Mouse (Mus musculus) neural tube, embryonic 15.5 days (tissue): ENCODE measurements around the gene Alpk1. TPM values are rescaled to one million over a fixed set of nuclear protein-coding genes. Genes with fewer than 3 reads are reported as not detected.
A peak's percentile ranks its signal among the peaks of the same experiment; 100 is the strongest.

Experiments used
- ATAC-seq: fragments of 200-750 bp; cut with Nextera tagmentation; 2 replicates; pipeline ENCODE4 v1.8.0; 2017; ENCODE audit warnings: mild to moderate bottlenecking, moderate TSS enrichment, moderate library complexity; ENCODE audit not compliant: low FRiP score
- H3K27ac ChIP-seq: fragments of 300-500 bp; sonication (generic); replicated peaks from 2 replicates; pipeline ENCODE4 v1.5.1; 2015; ENCODE audit warnings: mild to moderate bottlenecking, inconsistent platforms
- H3K27me3 ChIP-seq: fragments of 300-500 bp; sonication (generic); replicated peaks from 2 replicates; pipeline ENCODE4 v1.6.1; 2015; ENCODE audit warnings: inconsistent platforms
- H3K36me3 ChIP-seq: fragments of 300-500 bp; sonication (generic); 2 replicates; pipeline ENCODE4 v1.6.1; 2015; ENCODE audit warnings: inconsistent platforms
- H3K4me1 ChIP-seq: fragments of 300-500 bp; sonication (generic); 2 replicates; pipeline ENCODE4 v1.6.1; 2015; ENCODE audit warnings: inconsistent platforms
- H3K4me2 ChIP-seq: fragments of 300-500 bp; sonication (generic); 2 replicates; pipeline ENCODE4 v1.6.1; 2015; ENCODE audit warnings: inconsistent platforms, mild to moderate bottlenecking, moderate library complexity
- H3K4me3 ChIP-seq: fragments of 300-500 bp; sonication (generic); replicated peaks from 2 replicates; pipeline ENCODE4 v1.5.1; 2015; ENCODE audit warnings: mild to moderate bottlenecking, inconsistent platforms
- H3K9ac ChIP-seq: fragments of 300-500 bp; sonication (generic); replicated peaks from 2 replicates; pipeline ENCODE4 v1.6.1; 2015; ENCODE audit warnings: mild to moderate bottlenecking, inconsistent platforms
- H3K9me3 ChIP-seq: fragments of 300-500 bp; sonication (generic); replicated peaks from 2 replicates; pipeline ENCODE4 v1.6.1; 2016; ENCODE audit warnings: inconsistent platforms
- WGBS: fragments of 180-500 bp; shearing (Covaris S2); methylation state at CpG from one replicate; pipeline ENCODE4 v1.1.7; 2015; ENCODE audit warnings: mixed read lengths; 5-methylcytosine and 5-hydroxymethylcytosine counted together
- polyA plus RNA-seq: library from polyadenylated mRNA; unstranded; fragments of >200 nt; fragmentation: Nextera tagmentation; extraction: Ambion mirVana; gene quantifications from 2 replicates; pipeline ENCODE4 v1.2.1, GENCODE M21; 2015

The Alpk1 gene
- polyA plus RNA-seq, 1 experiment from 2014 or later, result 0.61 TPM

DNA sequence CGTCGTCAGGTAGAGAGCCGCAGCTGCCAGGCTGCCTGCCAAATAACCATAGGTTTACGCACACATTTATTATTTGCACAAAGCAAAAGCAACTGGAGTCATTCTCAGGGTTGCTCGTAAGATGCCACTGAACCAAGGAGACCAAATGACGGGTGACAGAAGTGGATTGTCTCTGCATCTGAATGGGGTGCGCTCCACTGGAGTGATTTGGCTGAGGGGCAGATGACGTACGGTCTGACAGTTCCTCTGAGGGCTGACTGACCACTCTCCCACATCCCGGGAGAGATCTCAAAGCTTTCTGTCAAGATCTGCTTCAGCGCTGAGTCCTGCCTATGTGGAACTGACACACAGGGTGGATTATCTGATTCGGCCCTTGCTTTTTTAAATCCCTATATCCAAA lies 24.7 kb upstream of the Alpk1 start:
- Histone ChIP-seq H3K27ac (no peak overlapping the region), H3K9me3 (no peaks in the 10 kb centered on the region)
- WGBS, result 70% methylated on average over 12 of the region's 12 CpGs

GRCm38 (mm10) chr3:127804439-127804838 lies 24.1 kb upstream of the Alpk1 start:
- Histone ChIP-seq H3K4me2 (no peak overlapping the region), H3K4me1 (no peaks in the 10 kb centered on the region), H3K36me3 (peaks cover 26% of the 10 kb centered on the region), H3K9me3 (no peaks in the 10 kb centered on the region), H3K27ac (no peak overlapping the region), H3K9ac (no peak overlapping the region), H3K4me3 (no peak overlapping the region), H3K27me3 (no peaks in the 10 kb centered on the region)
- WGBS, result 93% methylated on average over 4 of the region's 4 CpGs
- no peak for ATAC-seq

More for the DNA sequence above, 24.7 kb upstream of the Alpk1 start:
- no peak for ATAC-seq
- Histone ChIP-seq H3K36me3 (peaks cover 31% of the 10 kb centered on the region), H3K4me3 (no peak overlapping the region), H3K9ac (no peak overlapping the region), H3K27me3 (no peaks in the 10 kb centered on the region), H3K4me2 (no peak overlapping the region), H3K4me1 (no peaks in the 10 kb centered on the region)

DNA sequence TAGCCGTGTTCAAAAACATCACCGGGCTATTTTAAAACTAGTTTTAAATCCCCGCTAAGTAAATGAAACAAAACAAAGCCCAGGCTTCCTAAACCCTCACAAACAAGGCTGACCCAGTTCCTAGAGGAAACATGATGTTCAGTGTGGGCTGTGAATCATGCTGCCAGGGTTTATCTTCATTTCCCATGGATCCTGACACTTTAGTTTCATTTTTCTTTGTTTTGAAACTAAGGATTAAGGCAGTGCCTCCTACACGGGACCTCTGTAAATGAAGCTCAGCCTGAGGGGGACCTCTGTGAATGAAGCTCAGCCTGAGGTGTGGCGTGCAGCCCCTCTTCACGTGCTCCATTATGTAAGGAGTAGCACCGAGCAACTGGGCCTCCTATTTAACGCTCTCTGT lies 22.5 kb upstream of the Alpk1 start:
- H3K4me2 ChIP-seq, result no peak overlapping the region

DNA sequence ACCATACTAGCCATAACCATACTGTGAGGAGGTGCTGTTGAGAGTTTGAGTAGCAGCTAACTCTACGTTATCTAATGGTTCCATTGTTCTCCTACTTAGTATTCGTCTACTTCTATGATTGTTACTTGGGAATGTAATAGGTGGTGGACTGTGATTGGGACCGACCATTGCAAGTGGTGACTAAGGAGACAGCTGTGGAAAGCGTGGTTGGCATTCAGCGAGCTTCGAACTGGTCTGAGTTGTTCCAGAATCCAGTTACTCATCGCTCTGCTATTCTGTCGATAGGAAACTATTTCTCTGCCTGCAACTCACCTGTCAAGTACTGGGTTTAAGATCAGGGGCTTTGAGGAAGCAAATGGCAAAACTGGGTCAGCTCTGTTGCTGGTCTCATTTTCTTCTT lies 20.8 kb upstream of the Alpk1 start:
- no peaks in the 10 kb centered on the region for H3K9me3 ChIP-seq
- H3K4me3 ChIP-seq, result no peak overlapping the region
- 0 out of 2 replicates have a peak, but pooled peaks cover under 1% of the 10 kb centered on the region for H3K36me3 ChIP-seq
- H3K9ac ChIP-seq, result no peak overlapping the region
- no peaks in the 10 kb centered on the region for H3K27me3 ChIP-seq
- no peak for ATAC-seq
- H3K27ac ChIP-seq, result no peak overlapping the region
- H3K4me1 ChIP-seq, result no peaks in the 10 kb centered on the region
- no peak overlapping the region for H3K4me2 ChIP-seq
- WGBS, result 92% methylated on average over 8 of the region's 8 CpGs

More for the DNA sequence above, 22.5 kb upstream of the Alpk1 start:
- no peak overlapping the region for H3K9ac ChIP-seq
- peaks cover 10% of the 10 kb centered on the region for H3K36me3 ChIP-seq
- WGBS, result 62% methylated on average over 8 of the region's 8 CpGs
- H3K9me3 ChIP-seq, result no peaks in the 10 kb centered on the region
- ATAC-seq, result no peak
- H3K4me3 ChIP-seq, result no peak overlapping the region
- no peak overlapping the region for H3K27ac ChIP-seq
- no peaks in the 10 kb centered on the region for H3K4me1 ChIP-seq
- no peaks in the 10 kb centered on the region for H3K27me3 ChIP-seq

DNA sequence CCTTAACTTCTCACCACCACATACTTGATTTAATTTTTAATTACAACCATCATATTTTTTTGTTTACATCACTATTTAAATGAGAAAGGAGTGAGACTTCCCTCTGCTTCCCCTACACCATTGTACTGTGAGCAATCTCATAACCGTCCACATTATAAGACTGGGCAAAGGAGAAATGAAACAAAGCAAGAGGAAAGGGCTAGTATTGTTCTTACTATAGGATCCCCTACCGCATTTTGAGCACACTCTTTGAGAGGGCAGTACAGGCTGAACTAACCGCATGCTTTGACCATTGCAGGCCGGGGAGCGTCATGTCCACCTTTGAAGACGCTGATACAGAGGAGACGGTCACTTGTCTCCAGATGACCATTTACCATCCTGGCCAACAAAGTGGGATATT lies 15.9 kb upstream of the Alpk1 start:
- Histone ChIP-seq H3K4me2 (no peak overlapping the region), H3K9me3 (no peaks in the 10 kb centered on the region), H3K36me3 (no peaks in the 10 kb centered on the region), H3K27me3 (peaks cover 6% of the 10 kb centered on the region; the same call in 1 of the 2 replicates), H3K4me1 (peaks cover under 1% of the 10 kb centered on the region), H3K27ac (no peak overlapping the region), H3K4me3 (no peak overlapping the region), H3K9ac (no peak overlapping the region)
- 94% methylated on average over 7 of the region's 7 CpGs for WGBS
- ATAC-seq, result no peak

DNA sequence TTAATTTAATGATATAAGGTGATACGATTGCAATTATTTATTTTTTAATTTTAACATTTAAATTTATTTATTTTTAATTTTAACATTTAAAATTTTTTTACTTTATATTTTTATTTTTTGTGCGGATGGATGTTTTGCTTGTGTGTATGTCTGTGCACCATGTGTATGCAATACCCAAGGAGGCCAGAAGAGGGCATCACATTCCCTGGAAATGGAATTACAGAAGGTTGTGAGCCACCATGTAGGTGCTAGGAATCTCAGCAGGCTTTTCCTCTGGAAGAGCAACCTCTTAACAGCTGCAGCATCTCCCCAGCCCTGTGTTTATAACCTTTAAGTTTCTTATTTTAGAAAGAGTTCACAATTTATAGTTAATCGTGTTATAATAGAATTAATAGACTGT lies 15.4 kb upstream of the Alpk1 start:
- Histone ChIP-seq H3K9ac (no peak overlapping the region), H3K27me3 (peaks cover 8% of the 10 kb centered on the region; the same call in 1 of the 2 replicates), H3K27ac (no peak overlapping the region), H3K4me2 (no peak overlapping the region), H3K4me3 (no peak overlapping the region), H3K36me3 (no peaks in the 10 kb centered on the region), H3K9me3 (no peaks in the 10 kb centered on the region), H3K4me1 (peaks cover 6% of the 10 kb centered on the region)
- no peak for ATAC-seq
- 97% methylated on average over 3 of the region's 3 CpGs for WGBS

DNA sequence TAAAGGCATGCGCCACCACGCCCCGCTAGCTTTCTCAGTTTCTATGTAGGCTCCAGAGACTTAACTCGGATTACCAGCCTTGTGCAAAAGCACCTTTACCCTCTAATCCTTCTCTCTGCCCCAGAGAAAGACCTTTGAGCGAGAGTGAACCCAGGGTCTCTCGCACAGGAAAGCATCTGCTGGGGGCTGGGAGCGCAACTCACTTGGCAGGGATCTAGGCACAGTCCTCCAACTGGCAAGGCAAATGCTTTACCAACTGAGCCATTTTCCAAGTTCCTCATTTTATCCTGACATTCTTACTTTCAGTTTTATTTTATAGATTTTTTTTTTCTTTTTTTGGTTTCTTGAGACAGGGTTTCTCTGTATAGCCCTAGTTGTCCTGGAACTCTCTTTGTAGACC lies 12.7 kb upstream of the Alpk1 start:
- no peaks in the 10 kb centered on the region for H3K36me3 ChIP-seq
- H3K27ac ChIP-seq, result no peak overlapping the region
- H3K9me3 ChIP-seq, result no peaks in the 10 kb centered on the region
- H3K4me3 ChIP-seq, result no peak overlapping the region
- 88% methylated on average over 7 of the region's 7 CpGs for WGBS
- no peak overlapping the region for H3K4me2 ChIP-seq
- ATAC-seq, result no peak
- peaks cover 22% of the 10 kb centered on the region for H3K4me1 ChIP-seq
- H3K9ac ChIP-seq, result no peak overlapping the region
- peaks cover 26% of the 10 kb centered on the region for H3K27me3 ChIP-seq

- Histone ChIP-seq H3K27ac (no peak overlapping the region), H3K9ac (no peak overlapping the region), H3K4me3 (no peak overlapping the region), H3K4me2 (peak overlapping the region; percentile 98), H3K27me3 (peaks cover 33% of the 10 kb centered on the region), H3K4me1 (peaks cover 22% of the 10 kb centered on the region), H3K9me3 (no peaks in the 10 kb centered on the region), H3K36me3 (no peaks in the 10 kb centered on the region)
- 59% methylated on average over 4 of the region's 4 CpGs for WGBS
- no peak for ATAC-seq
These were observed 11.6 kb upstream of the Alpk1 start for GRCm38 (mm10) chr3:127791595-127792561.

DNA sequence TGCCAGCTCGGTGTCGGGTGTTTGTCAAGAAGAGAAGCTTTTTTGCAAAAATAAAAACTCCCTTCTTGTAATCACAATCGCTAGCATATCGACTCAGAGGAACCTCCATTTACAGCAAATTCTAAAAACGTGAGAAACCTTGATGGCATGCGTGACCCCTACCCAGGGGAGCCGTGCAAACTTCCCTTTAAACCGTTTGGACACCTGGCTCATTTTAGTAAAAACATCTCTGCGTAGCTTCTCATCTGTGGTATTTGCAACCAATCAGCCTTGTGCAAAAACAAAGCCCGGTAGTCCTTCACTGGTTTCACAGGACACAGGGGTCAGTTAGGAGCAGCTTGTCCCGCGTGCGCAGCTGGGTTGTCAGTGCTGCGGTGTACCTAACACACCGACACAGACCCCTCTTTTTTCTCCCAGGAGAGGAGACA lies 10.7 kb upstream of the Alpk1 start:
- H3K9me3 ChIP-seq, result no peaks in the 10 kb centered on the region
- WGBS, result 2% methylated on average over 15 of the region's 15 CpGs
- peaks cover 22% of the 10 kb centered on the region for H3K4me1 ChIP-seq
- peak overlapping the region; percentile 53 for H3K4me3 ChIP-seq
- H3K9ac ChIP-seq, result peak overlapping the region; percentile 51; the same call in 1 of the 2 replicates
- no peaks in the 10 kb centered on the region for H3K36me3 ChIP-seq
- peaks cover 36% of the 10 kb centered on the region for H3K27me3 ChIP-seq
- H3K27ac ChIP-seq, result no peak overlapping the region
- peak overlapping the region; percentile 98 for H3K4me2 ChIP-seq
- no peak for ATAC-seq

- H3K9ac ChIP-seq, result peak overlapping the region; percentile 51
- peak; percentile 68 for ATAC-seq
- peak overlapping the region; percentile 30; the same call in 1 of the 2 replicates for H3K27ac ChIP-seq
- H3K4me1 ChIP-seq, result peaks cover 22% of the 10 kb centered on the region
- H3K9me3 ChIP-seq, result no peaks in the 10 kb centered on the region
- H3K4me2 ChIP-seq, result peak overlapping the region; percentile 98
- H3K4me3 ChIP-seq, result peak overlapping the region; percentile 53
- WGBS, result 1% methylated on average over 34 of the region's 36 CpGs
- no peaks in the 10 kb centered on the region for H3K36me3 ChIP-seq
- peaks cover 36% of the 10 kb centered on the region for H3K27me3 ChIP-seq
These were observed 10.1 kb upstream of the Alpk1 start for GRCm38 (mm10) chr3:127790234-127791055.

GRCm38 (mm10) chr3:127789500-127790191 lies 9.3 kb upstream of the Alpk1 start, which contains the start of gene Tifa:
Gene Tifa (plus strand): TSS chr3:127789805.
- Histone ChIP-seq H3K9ac (peak within 1 kb of the TSS; percentile 51), H3K36me3 (no peaks in the 10 kb centered on the region), H3K27me3 (peaks cover 36% of the 10 kb centered on the region), H3K9me3 (no peaks in the 10 kb centered on the region), H3K4me1 (peaks cover 22% of the 10 kb centered on the region), H3K27ac (peak within 1 kb of the TSS; percentile 30; the same call in 1 of the 2 replicates), H3K4me2 (peak within 1 kb of the TSS; percentile 98), H3K4me3 (peak within 1 kb of the TSS; percentile 53)
- under 1% methylated on average over 44 of the region's 44 CpGs for WGBS
- ATAC-seq, result peak; percentile 48; the same call in 1 of the 2 replicates
